Mouse (Mus musculus) lung, embryonic 16.5 days (tissue): ENCODE results near the gene Lpcat3. TPM values are rescaled to one million over a fixed set of nuclear protein-coding genes. Genes with fewer than 3 reads are reported as not detected.

ENCODE experiments used
- ATAC-seq: fragments of 200-750 bp; cut with Nextera tagmentation; 2 replicates; pipeline ENCODE4 v1.8.0; 2017; ENCODE audit warnings: low read depth, mild to moderate bottlenecking, moderate library complexity
- H3K27ac ChIP-seq: fragments of 300-500 bp; sonication (generic); 2 replicates; pipeline ENCODE4 v1.5.1; 2014; ENCODE audit warnings: mild to moderate bottlenecking, control low read depth, low read length
- H3K27me3 ChIP-seq: fragments of 300-500 bp; sonication (generic); 2 replicates; pipeline ENCODE4 v1.6.1; 2014; ENCODE audit warnings: low read depth, low read length, mixed read lengths; ENCODE audit not compliant: control insufficient read depth, insufficient read depth
- H3K36me3 ChIP-seq: fragments of 300-500 bp; sonication (generic); 2 replicates; pipeline ENCODE4 v1.6.1; 2014; ENCODE audit warnings: low read length; ENCODE audit not compliant: control insufficient read depth, insufficient read depth
- H3K4me1 ChIP-seq: fragments of 300-500 bp; sonication (generic); replicated peaks from 2 replicates; pipeline ENCODE4 v1.6.1; 2014; ENCODE audit warnings: low read length, mixed read lengths; ENCODE audit not compliant: control insufficient read depth, insufficient read depth
- H3K4me2 ChIP-seq: fragments of 300-500 bp; sonication (generic); 2 replicates; pipeline ENCODE4 v1.6.1; 2014; ENCODE audit warnings: low read depth, low read length, control low read depth
- H3K4me3 ChIP-seq: fragments of 300-500 bp; sonication (generic); 2 replicates; pipeline ENCODE4 v1.5.1; 2014; ENCODE audit warnings: mild to moderate bottlenecking, low read length, control low read depth
- H3K9ac ChIP-seq: fragments of 300-500 bp; sonication (generic); 2 replicates; pipeline ENCODE4 v1.6.1; 2014; ENCODE audit warnings: low read length, control low read depth
- H3K9me3 ChIP-seq: fragments of 300-500 bp; sonication (generic); 2 replicates; pipeline ENCODE4 v1.6.1; 2016; ENCODE audit warnings: low read length; ENCODE audit not compliant: control insufficient read depth
- WGBS: fragments of 180-500 bp; shearing (Covaris S2); extraction: QIAGEN DNeasy Blood & Tissue Kit; methylation state at CpG from one replicate; pipeline ENCODE4 v1.1.7; 2014; 5-methylcytosine and 5-hydroxymethylcytosine counted together
- polyA plus RNA-seq: library from polyadenylated mRNA; unstranded; fragments of >200 nt; fragmentation: Nextera tagmentation; extraction: Ambion mirVana; gene quantifications from 2 replicates; pipeline ENCODE4 v1.2.1, GENCODE M21; 2015

The Lpcat3 gene
- polyA plus RNA-seq, 1 experiment from 2014 or later = 60.9 TPM

DNA sequence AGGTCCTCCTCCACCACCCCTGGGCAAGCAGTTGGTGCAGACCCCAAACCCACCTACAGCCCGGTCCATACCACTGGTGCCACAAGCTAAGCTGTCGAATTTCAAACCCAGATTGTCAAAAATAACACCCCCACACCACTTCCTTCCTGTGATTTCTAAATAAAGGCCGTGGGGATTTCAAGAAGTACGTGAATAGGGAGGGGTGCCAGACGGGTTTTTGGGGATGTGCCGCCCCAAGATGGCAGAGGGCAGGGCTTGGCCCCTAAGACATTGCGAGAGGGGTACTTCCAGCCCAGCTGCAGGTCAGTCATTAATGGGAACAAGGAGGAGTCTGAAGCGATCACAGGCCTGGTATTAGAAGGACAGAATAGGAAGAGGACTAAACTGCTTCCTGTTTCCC lies 60.7 kb downstream of the Lpcat3 start:
- no peaks in the 10 kb centered on the region for H3K27me3 ChIP-seq

DNA sequence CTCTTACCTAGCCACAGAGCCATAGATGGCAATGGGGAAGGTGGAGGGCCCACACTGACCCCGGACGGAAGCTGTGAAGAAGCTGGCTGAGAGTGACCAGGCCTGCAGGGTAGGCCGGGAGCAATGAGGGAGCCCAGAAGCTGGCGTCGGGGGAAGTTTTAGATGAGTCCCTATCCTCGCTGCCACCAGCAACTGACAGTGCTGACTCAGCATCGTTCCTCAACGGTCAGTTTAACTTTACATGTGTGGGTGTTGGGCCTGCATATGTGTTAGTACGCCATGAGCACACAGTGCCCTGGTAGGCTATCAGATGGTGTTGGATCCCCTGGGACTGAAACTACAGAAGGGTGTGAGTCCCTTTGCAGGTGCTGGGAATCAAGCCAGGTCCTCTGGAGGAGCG lies 61.6 kb downstream of the Lpcat3 start:
- Histone ChIP-seq H3K4me3 (no peak overlapping the region), H3K36me3 (no peaks in the 10 kb centered on the region), H3K4me2 (no peak overlapping the region), H3K9ac (no peak overlapping the region), H3K9me3 (no peaks in the 10 kb centered on the region), H3K27ac (no peak overlapping the region), H3K4me1 (no peaks in the 10 kb centered on the region), H3K27me3 (no peaks in the 10 kb centered on the region)
- WGBS = 85% methylated on average over 10 of the region's 10 CpGs
- no peak for ATAC-seq

More for the DNA sequence above, 60.7 kb downstream of the Lpcat3 start:
- Histone ChIP-seq H3K4me3 (no peak overlapping the region), H3K9me3 (no peaks in the 10 kb centered on the region), H3K4me2 (no peak overlapping the region), H3K9ac (no peak overlapping the region), H3K4me1 (no peaks in the 10 kb centered on the region), H3K27ac (no peak overlapping the region), H3K36me3 (no peaks in the 10 kb centered on the region)
- 60% methylated on average over 8 of the region's 8 CpGs for WGBS
- ATAC-seq = no peak

DNA sequence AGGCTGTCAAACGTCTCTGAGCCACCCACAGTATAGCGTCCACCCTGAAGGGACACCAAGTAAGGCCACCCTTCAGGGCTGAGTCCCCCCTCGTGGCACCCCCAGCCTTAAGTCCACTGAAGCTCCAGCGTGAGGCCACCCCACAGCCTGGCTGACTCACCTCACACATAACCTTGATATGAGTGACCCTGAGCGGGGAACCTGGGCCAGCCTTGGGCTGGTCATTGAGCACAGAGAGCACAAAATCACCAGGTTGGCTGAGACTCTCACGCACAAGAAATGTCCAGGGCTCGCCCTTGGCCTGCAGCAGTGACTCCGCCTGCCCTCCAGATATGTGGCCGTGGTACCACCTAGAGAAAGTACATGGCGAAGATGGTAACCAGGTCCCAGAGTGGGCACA lies 65.8 kb downstream of the Lpcat3 start:
- Histone ChIP-seq H3K27me3 (no peaks in the 10 kb centered on the region), H3K4me3 (no peak overlapping the region), H3K9ac (no peak overlapping the region), H3K4me2 (no peak overlapping the region), H3K9me3 (no peaks in the 10 kb centered on the region), H3K27ac (no peak overlapping the region), H3K36me3 (no peaks in the 10 kb centered on the region), H3K4me1 (0 out of 2 replicates have a peak, but pooled peaks cover 3% of the 10 kb centered on the region)
- WGBS = 87% methylated on average over 10 of the region's 10 CpGs
- no peak for ATAC-seq

DNA sequence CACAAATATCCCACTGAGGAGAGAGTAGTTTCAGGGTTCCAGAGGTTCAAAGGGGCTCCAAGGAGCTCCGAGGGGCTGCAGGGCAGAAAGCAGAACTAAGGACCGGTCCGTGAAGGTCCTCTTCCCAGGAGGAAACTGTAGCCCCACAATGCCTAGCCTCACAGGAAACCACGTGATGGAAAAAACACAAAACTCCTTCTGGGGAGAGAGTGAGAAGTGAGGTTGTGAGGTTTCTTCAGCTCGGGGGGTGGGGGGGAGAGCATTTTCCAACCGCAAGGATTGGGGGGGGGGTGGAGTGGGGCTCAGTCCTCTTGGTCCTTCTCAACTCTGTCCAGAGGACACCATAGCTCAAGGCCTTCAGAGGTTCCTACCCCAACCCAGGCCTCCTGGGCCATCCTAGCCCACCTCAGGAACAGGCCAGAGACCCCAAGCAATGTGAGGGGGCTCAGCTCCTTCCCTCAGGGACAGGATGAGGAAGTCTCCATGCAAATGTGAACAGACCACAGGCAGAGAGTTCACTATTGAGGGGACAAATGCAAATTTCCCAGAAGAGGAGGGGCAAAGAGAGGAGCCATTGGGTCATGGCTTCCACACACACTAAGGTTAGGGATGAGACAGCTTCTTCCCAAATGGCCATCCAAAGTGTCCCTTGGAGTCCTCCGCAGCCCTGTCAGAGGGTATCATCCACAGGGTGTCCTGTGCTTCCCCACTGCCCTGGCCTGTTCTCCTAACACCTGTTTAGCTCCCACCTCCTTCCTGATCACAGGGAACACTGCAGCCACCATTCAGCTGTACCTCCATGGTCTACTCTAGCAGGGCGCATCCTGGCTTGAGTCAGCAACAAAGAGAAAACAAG lies 67.3 kb downstream of the Lpcat3 start:
- H3K9me3 ChIP-seq = no peaks in the 10 kb centered on the region
- no peak overlapping the region for H3K4me2 ChIP-seq
- no peak overlapping the region for H3K27ac ChIP-seq
- H3K27me3 ChIP-seq = no peaks in the 10 kb centered on the region
- H3K9ac ChIP-seq = no peak overlapping the region
- 67% methylated on average over 8 of the region's 8 CpGs for WGBS
- H3K4me3 ChIP-seq = no peak overlapping the region
- ATAC-seq = no peak
- H3K4me1 ChIP-seq = 0 out of 2 replicates have a peak, but pooled peaks cover 3% of the 10 kb centered on the region
- no peaks in the 10 kb centered on the region for H3K36me3 ChIP-seq

DNA sequence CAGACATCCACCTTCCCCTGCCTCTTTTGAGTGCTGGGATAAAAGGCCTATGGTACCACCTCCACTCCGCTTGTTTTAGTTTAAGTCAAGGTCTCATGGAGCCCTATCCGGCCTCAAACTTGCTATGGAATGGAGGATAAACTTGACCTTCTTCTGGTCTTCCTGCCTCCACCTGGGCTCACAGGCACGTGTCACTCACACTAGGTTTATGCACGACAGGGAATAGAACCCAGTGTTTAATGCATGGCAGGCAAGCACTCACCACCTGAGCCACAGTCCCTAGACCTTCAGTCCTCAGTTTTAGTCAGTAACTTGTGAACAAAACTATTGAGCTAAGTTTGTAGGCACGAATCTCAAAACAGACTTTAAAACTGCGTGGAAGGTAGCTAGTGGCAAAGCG lies 68.2 kb downstream of the Lpcat3 start:
- Histone ChIP-seq H3K27ac (no peak overlapping the region), H3K36me3 (no peaks in the 10 kb centered on the region), H3K4me2 (no peak overlapping the region), H3K4me1 (0 out of 2 replicates have a peak, but pooled peaks cover 3% of the 10 kb centered on the region), H3K9ac (no peak overlapping the region), H3K9me3 (no peaks in the 10 kb centered on the region), H3K27me3 (no peaks in the 10 kb centered on the region), H3K4me3 (no peak overlapping the region)
- WGBS = 79% methylated on average over 7 of the region's 7 CpGs
- ATAC-seq = no peak

DNA sequence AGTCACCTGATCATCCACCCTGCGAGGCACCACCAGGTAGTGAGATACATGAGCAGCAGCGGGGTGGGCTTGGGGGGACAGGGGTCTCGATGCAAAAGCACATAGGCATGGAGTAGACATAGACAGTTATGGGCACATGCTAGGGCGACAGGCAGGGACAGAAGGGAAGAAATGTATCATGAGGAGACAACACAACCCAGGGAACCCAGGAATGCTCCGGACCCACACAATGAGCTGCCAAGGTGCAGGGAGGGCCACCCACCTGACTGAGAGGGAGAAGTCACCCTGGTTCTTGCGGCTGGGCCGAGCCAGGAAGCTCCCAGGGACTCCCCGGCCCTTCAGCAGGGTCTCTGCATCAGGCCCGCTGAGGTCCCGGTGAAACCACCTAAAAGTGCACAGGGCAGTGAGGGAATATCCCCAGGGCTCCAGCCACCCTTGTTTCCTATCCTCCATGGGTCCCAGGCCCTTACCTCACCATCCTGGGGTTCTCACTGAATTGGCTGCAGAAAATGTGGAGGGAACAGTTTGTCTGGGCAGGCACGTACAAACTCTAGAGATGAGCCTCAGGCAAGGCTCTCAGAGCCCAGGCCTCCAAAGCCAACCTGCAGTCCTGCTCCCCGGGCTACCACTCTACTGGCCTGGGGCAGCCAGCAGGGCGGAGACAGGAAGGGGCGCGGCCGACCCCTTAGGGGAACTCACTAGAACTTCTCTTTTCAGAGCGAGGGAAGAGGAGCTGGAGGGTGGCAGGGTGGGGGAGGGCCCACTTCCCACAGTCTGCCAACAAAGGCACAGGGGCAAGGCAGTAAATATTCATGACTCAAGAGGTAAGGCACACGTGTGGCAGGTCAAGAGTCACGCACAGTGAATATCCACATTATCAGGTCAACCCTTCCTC lies 69.9 kb downstream of the Lpcat3 start:
- Histone ChIP-seq H3K4me2 (0 out of 2 replicates have a peak overlapping the region, but pooled peaks have one; percentile 8), H3K27me3 (no peaks in the 10 kb centered on the region), H3K4me1 (peaks cover 4% of the 10 kb centered on the region; the same call in 1 of the 2 replicates), H3K36me3 (no peaks in the 10 kb centered on the region), H3K27ac (peak overlapping the region; percentile 28; the same call in 1 of the 2 replicates), H3K4me3 (peak overlapping the region; percentile 8; the same call in 1 of the 2 replicates), H3K9ac (peak overlapping the region; percentile 21), H3K9me3 (no peaks in the 10 kb centered on the region)
- peak; percentile 78 for ATAC-seq
- 45% methylated on average over 19 of the region's 19 CpGs for WGBS

DNA sequence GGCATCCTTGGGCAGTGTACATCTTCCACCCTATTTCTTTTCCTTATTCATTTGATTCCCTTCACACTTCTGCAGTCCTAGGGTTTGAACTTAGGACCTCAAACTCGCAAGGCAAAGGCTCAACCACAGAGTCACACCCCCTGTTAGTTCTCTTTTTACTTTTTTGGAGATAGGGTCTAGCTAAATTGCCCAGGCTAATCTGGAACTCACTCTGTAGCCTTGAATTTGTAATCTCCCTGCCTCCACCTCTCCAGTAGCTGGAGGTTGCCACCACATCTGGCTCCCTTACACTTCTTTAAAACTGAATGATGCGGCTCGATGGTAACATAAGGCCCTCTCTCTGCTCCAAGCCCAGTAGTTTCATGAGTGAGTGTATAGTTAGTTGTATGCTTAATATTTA lies 71.6 kb downstream of the Lpcat3 start:
- Histone ChIP-seq H3K36me3 (no peaks in the 10 kb centered on the region), H3K9me3 (no peaks in the 10 kb centered on the region), H3K27ac (no peak overlapping the region), H3K4me3 (no peak overlapping the region), H3K27me3 (no peaks in the 10 kb centered on the region), H3K4me2 (no peak overlapping the region), H3K9ac (no peak overlapping the region), H3K4me1 (peaks cover 15% of the 10 kb centered on the region)
- 84% methylated on average over 3 of the region's 3 CpGs for WGBS
- no peak for ATAC-seq

DNA sequence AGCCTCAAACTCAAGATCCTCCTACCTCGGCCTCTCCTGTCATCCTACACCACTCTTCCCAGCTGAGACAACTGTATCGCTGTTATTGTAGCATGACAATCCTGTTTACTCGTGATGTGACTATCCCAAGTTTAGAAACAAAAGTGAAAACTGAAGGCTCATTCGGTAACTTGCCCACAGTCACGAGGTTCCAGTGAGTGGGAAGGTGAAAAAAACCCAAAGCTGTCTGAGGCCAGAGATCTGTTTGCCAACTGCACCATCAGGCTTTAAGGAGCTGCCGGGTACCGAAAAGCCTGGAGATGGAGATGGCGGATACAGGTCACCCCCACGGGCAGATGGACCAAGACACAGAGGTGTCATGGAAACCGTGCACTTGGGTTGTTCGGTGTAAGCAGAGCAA lies 74.2 kb downstream of the Lpcat3 start:
- Histone ChIP-seq H3K36me3 (no peaks in the 10 kb centered on the region), H3K4me1 (peaks cover 26% of the 10 kb centered on the region), H3K27me3 (no peaks in the 10 kb centered on the region), H3K4me3 (no peak overlapping the region), H3K4me2 (no peak overlapping the region), H3K9me3 (no peaks in the 10 kb centered on the region), H3K9ac (no peak overlapping the region), H3K27ac (no peak overlapping the region)
- 78% methylated on average over 11 of the region's 11 CpGs for WGBS
- no peak for ATAC-seq

DNA sequence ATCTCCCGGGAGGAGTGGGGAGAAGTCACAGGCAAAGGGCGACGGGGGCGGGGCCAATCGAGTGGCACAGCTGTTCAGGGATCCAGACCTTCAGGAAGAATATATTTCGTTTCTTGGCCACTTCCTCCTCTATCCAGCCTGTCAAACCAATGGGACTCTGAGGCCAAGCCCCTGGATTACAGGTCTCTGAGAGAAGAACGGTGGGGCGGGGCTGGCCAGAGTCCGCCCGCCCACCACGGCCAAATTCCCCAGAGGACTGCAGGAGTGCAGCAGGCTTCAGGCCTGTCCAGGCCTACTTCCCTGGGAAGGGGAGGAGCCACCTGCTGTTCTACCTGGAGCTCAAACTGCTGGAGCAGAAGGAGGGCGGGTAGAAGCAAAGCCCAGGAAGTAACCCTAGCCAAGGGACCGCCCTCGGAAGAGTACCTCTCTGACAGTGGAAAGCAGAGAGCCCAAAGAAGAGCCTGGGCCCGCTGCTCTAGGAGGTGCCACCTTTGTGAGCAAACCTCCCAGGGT lies 75.7 kb downstream of the Lpcat3 start, which contains the start of gene Ptpn6:
TSS of gene Ptpn6 (minus strand) at position 204 of the 513 bp plus-strand sequence.
- peak; percentile 65 for ATAC-seq

More for the DNA sequence above, 75.7 kb downstream of the Lpcat3 start, which contains the start of gene Ptpn6:
- H3K27me3 ChIP-seq = no peaks in the 10 kb centered on the region
- no peaks in the 10 kb centered on the region for H3K9me3 ChIP-seq
- H3K36me3 ChIP-seq = peaks cover 9% of the 10 kb centered on the region
- peak within 1 kb of the TSS; percentile 29 for H3K4me3 ChIP-seq
- H3K4me2 ChIP-seq = peak within 1 kb of the TSS; percentile 40
- WGBS = 22% methylated on average over 15 of the region's 15 CpGs
- peak within 1 kb of the TSS; percentile 47 for H3K9ac ChIP-seq
- H3K4me1 ChIP-seq = peaks cover 24% of the 10 kb centered on the region
- peak within 1 kb of the TSS; percentile 78 for H3K27ac ChIP-seq
